Mouse (Mus musculus) CH12.LX (cell line): ENCODE measurements around the gene Cd5. TPM values are rescaled to one million over a fixed set of nuclear protein-coding genes. Genes with fewer than 3 reads are reported as not detected.

Experiments
- DNase-seq: peaks from one replicate; pipeline ENCODE4 v3.0.0-alpha.2; 2013; ENCODE audit errors: extremely low read depth
- H3K27ac ChIP-seq: 2 replicates; pipeline ENCODE4 v1.5.1; 2012; ENCODE audit warnings: low read depth, mild to moderate bottlenecking, control low read depth, moderate library complexity; ENCODE audit not compliant: insufficient read depth
- H3K27me3 ChIP-seq: replicated peaks from 2 replicates; pipeline ENCODE3; 2012; ENCODE audit warnings: inconsistent platforms
- H3K36me3 ChIP-seq, 2 experiments: replicated peaks in 1 of 2; 2 replicates each; pipeline versions ENCODE3 to v1.6.1; 2012; ENCODE audit warnings: inconsistent platforms in 1 of 2, low read length in 1 of 2, mild to moderate bottlenecking in 1 of 2, mixed read lengths in 1 of 2, moderate library complexity in 1 of 2; ENCODE audit not compliant: control insufficient read depth in 1 of 2, insufficient read depth in 1 of 2
- H3K4me1 ChIP-seq, 2 experiments: 2 replicates each; pipeline ENCODE4 v1.6.1; 2012; ENCODE audit warnings: inconsistent platforms in 1 of 2, moderate library complexity in 1 of 2; ENCODE audit not compliant: insufficient read depth in 2 of 2, control insufficient read depth in 1 of 2
- H3K4me2 ChIP-seq: 2 replicates; pipeline ENCODE4 v1.6.1; 2012; ENCODE audit warnings: low read depth, mild to moderate bottlenecking, control low read depth; ENCODE audit not compliant: poor library complexity, insufficient read depth, severe bottlenecking
- H3K4me3 ChIP-seq, 3 experiments: fragments of 150-350 bp in 1 of 3; sonication (generic) in 1 of 3; replicated peaks in 1 of 3; 2 replicates each; pipeline versions ENCODE3 to v1.5.1; 2011 to 2012; ENCODE audit warnings: low read depth in 2 of 3, low read length in 2 of 3, mild to moderate bottlenecking in 2 of 3, moderate library complexity in 2 of 3, control low read depth in 1 of 3, improper control_type of control experiment in 1 of 3, inconsistent platforms in 1 of 3, mixed read lengths in 1 of 3; ENCODE audit not compliant: poor library complexity in 1 of 3
- H3K79me2 ChIP-seq: replicated peaks from 2 replicates; pipeline ENCODE4 v1.6.1; 2012; ENCODE audit warnings: mild to moderate bottlenecking, moderate library complexity; ENCODE audit not compliant: control insufficient read depth, poor library complexity, insufficient read depth, severe bottlenecking; ENCODE audit errors: extremely low read depth
- H3K9ac ChIP-seq: 2 replicates; pipeline ENCODE4 v1.6.1; 2012; ENCODE audit warnings: low read depth, mild to moderate bottlenecking, control low read depth, moderate library complexity; ENCODE audit not compliant: insufficient read depth
- H3K9me3 ChIP-seq: replicated peaks from 2 replicates; pipeline ENCODE3; 2012; ENCODE audit warnings: low read length, inconsistent platforms, mixed read lengths
- BHLHE40 ChIP-seq: IDR thresholded peaks from 2 replicates; pipeline ENCODE4 v1.6.1; 2011; ENCODE audit warnings: mild to moderate bottlenecking, low read depth, low read length, improper control_type of control experiment
- CHD1 ChIP-seq: IDR thresholded peaks from 2 replicates; pipeline ENCODE4 v1.6.1; 2012; ENCODE audit warnings: low read depth, low read length, improper control_type of control experiment, inconsistent platforms
- ELF1 ChIP-seq: IDR thresholded peaks from 2 replicates; pipeline ENCODE4 v1.6.1; 2014; ENCODE audit warnings: low read depth, mild to moderate bottlenecking, inconsistent platforms, low read length, improper control_type of control experiment
- ETS1 ChIP-seq: conservative IDR thresholded peaks from 2 replicates; pipeline ENCODE4 v1.6.1; 2012; ENCODE audit warnings: low read depth, mild to moderate bottlenecking, inconsistent platforms, low read length, improper control_type of control experiment, moderate library complexity
- HCFC1 ChIP-seq: IDR thresholded peaks from 2 replicates; pipeline ENCODE4 v1.6.1; 2012; ENCODE audit warnings: low read depth, mild to moderate bottlenecking, inconsistent platforms, low read length, improper control_type of control experiment
- IRF4 ChIP-seq: IDR thresholded peaks from 2 replicates; pipeline ENCODE4 v1.6.1; 2014; ENCODE audit warnings: low read depth, mild to moderate bottlenecking, inconsistent platforms, low read length, improper control_type of control experiment
- JUN ChIP-seq: IDR thresholded peaks from 2 replicates; pipeline ENCODE4 v1.6.1; 2011; ENCODE audit warnings: low read depth, mild to moderate bottlenecking, low read length, improper control_type of control experiment, moderate library complexity; ENCODE audit not compliant: insufficient read depth
- MAX ChIP-seq: IDR thresholded peaks from 2 replicates; pipeline ENCODE4 v1.6.1; 2011; ENCODE audit warnings: low read length, improper control_type of control experiment
- MEF2A ChIP-seq: IDR thresholded peaks from 2 replicates; pipeline ENCODE4 v1.6.1; 2014; ENCODE audit warnings: low read depth, mild to moderate bottlenecking, inconsistent platforms, low read length, improper control_type of control experiment, borderline replicate concordance
- MYC ChIP-seq: IDR thresholded peaks from 2 replicates; pipeline ENCODE4 v1.6.1; 2011; ENCODE audit warnings: low read depth, mild to moderate bottlenecking, improper control_type of control experiment, low read length
- RAD21 ChIP-seq: IDR thresholded peaks from 2 replicates; pipeline ENCODE4 v1.6.1; 2011; ENCODE audit warnings: low read depth, mild to moderate bottlenecking, low read length, improper control_type of control experiment, moderate library complexity
- RCOR1 ChIP-seq: conservative IDR thresholded peaks from 2 replicates; pipeline ENCODE4 v1.6.1; 2012; ENCODE audit warnings: low read depth, mild to moderate bottlenecking, inconsistent platforms, low read length, improper control_type of control experiment
- TCF12 ChIP-seq: IDR thresholded peaks from 2 replicates; pipeline ENCODE4 v1.6.1; 2014; ENCODE audit warnings: low read depth, mild to moderate bottlenecking, inconsistent platforms, low read length, improper control_type of control experiment
- UBTF ChIP-seq: IDR thresholded peaks from 2 replicates; pipeline ENCODE4 v1.6.1; 2012; ENCODE audit warnings: low read depth, mild to moderate bottlenecking, inconsistent platforms, low read length, improper control_type of control experiment, moderate library complexity
- USF1 ChIP-seq: IDR thresholded peaks from 2 replicates; pipeline ENCODE4 v1.6.1; 2014; ENCODE audit warnings: low read depth, mild to moderate bottlenecking, inconsistent platforms, low read length, improper control_type of control experiment
- USF2 ChIP-seq: conservative IDR thresholded peaks from 2 replicates; pipeline ENCODE4 v1.6.1; 2011; ENCODE audit warnings: low read depth, low read length, improper control_type of control experiment
- ZKSCAN1 ChIP-seq: IDR thresholded peaks from 2 replicates; pipeline ENCODE4 v1.6.1; 2012; ENCODE audit warnings: low read depth, inconsistent platforms, low read length, improper control_type of control experiment, borderline replicate concordance
- ZMIZ1 ChIP-seq: IDR thresholded peaks from 2 replicates; pipeline ENCODE4 v1.6.1; 2012; ENCODE audit warnings: low read depth, mild to moderate bottlenecking, inconsistent platforms, low read length, improper control_type of control experiment
- dilution Hi-C: fragments of 300-500 bp; cut with MboI; formaldehyde crosslinking; loops from 2 replicates; pipeline ENCODE4 v1.14.3; 2020; ENCODE audit warnings: low sequenced_read_pairs; ENCODE audit not compliant: extremely low pct_unique_long_range_greater_than_20kb, extremely low pct_ligation_motif_present
- in situ Hi-C: fragments of 300-500 bp; cut with MboI; formaldehyde crosslinking; loops from 3 replicates; pipeline ENCODE4 v1.14.3; 2019; ENCODE audit warnings: low sequenced_read_pairs, low pct_ligation_motif_present, low pct_unique_long_range_greater_than_20kb, mixed read lengths
- polyA plus RNA-seq: library from polyadenylated mRNA; unstranded; fragments of >175 nt; gene quantifications from 2 replicates; pipeline ENCODE4 v1.2.1, GENCODE M21; 2012; ENCODE audit warnings: low read depth; ENCODE audit not compliant: insufficient read length
- total RNA-seq, 2 experiments: library from RNA; depleted of rRNA; stranded (reverse); fragments of 300-350 nt in 1 of 2; fragments of >200 nt in 1 of 2; gene quantifications; 2 replicates each; pipeline ENCODE4 v1.2.3; 2012 to 2014

Gene Cd5
- total and polyA plus RNA-seq, 3 experiments: 8.7 to 51.4 (median 17.7) TPM

- Histone ChIP-seq H3K27ac (no peak overlapping the region), H3K27me3 (no peaks in the 10 kb centered on the region), H3K4me1 (peaks cover 15 to 87% of the 10 kb centered on the region in 2 experiments), H3K4me2 (no peak overlapping the region), H3K4me3 (no peak overlapping the region), H3K9me3 (no peaks in the 10 kb centered on the region), H3K9ac (no peak overlapping the region), H3K79me2 (no peaks in the 10 kb centered on the region; the same call in 1 of the 2 replicates), H3K36me3 (peaks cover 19 to 65% of the 10 kb centered on the region in 2 experiments)
- TF ChIP-seq USF2 (peak; percentile 54), ZMIZ1 (no peak), BHLHE40 (peak; percentile 62), MYC (no peak), HCFC1 (no peak), USF1 (peak; percentile 75), JUN (no peak), MEF2A (peak; percentile 69; the same call in 1 of the 2 replicates), MAX (peak; percentile 40; the same call in 1 of the 2 replicates), RCOR1 (no peak), RAD21 (no peak), ETS1 (peak; percentile 41)
- DNase-seq: no peak
- dilution Hi-C loops (no loop called here), in situ Hi-C loops (no loop called here)
Measured at GRCm38 (mm10) chr19:10784061-10784460, 45.3 kb upstream of the Cd5 start.

DNA sequence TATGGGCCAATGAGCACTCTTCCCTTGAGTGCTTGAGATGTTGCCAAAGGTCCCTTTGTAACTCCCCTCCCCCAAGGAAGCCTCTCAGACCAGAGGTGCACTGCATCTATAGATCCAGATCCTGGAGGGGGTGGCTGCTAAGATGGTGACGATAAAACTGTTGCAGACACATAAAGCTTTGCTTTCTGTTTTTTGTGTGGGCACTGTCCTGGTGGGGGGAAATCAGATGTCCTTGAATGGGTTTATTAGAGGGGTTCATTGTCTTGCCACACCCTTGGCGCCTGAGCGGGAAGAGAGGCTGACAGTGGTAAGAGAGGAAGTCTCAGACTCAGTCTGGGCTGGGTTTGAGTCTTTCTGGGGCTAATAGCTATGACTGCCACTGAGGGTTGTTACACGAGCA lies 44.4 kb upstream of the Cd5 start:
- Histone ChIP-seq H3K27me3 (no peaks in the 10 kb centered on the region), H3K4me2 (no peak overlapping the region), H3K27ac (no peak overlapping the region)
- no peak for DNase-seq
- dilution Hi-C loops: no loop called here
- TF ChIP-seq IRF4 (no peak), HCFC1 (no peak), ELF1 (no peak), CHD1 (no peak), MEF2A (no peak), TCF12 (no peak), ZKSCAN1 (no peak), USF2 (no peak), UBTF (no peak)
- TF ChIP-seq, all 38 proteins: peak for 0
- H3K4me1 ChIP-seq: peaks cover 15 to 78% of the 10 kb centered on the region in 2 experiments
- no peak overlapping the region for H3K9ac ChIP-seq
- in situ Hi-C loops: no loop called here
- peaks cover 15 to 56% of the 10 kb centered on the region in 2 experiments for H3K36me3 ChIP-seq
- no peak overlapping the region for H3K4me3 ChIP-seq
- no peaks in the 10 kb centered on the region; the same call in 1 of the 2 replicates for H3K79me2 ChIP-seq
- no peaks in the 10 kb centered on the region for H3K9me3 ChIP-seq
